Mouse (Mus musculus) cerebellum, adult 8-10 months (tissue): ENCODE results near the gene Tnrc6c.
A peak's percentile ranks its signal among the peaks of the same experiment; 100 is the strongest.

Experiments used
- DNase-seq: peaks from one replicate; pipeline ENCODE4 v3.0.0; 2022

Tnrc6c gene

GRCm38 (mm10) chr11:117798160-117798541, 144.1 kb downstream of the Tnrc6c start:
- no peak for DNase-seq

GRCm38 (mm10) chr11:117799174-117799573, 145.1 kb downstream of the Tnrc6c start:
- no peak for DNase-seq

GRCm38 (mm10) chr11:117800038-117800437, 145.9 kb downstream of the Tnrc6c start:
- DNase-seq, result no peak

- no peak for DNase-seq
Observed at GRCm38 (mm10) chr11:117801650-117802049, 147.6 kb downstream of the Tnrc6c start.

GRCm38 (mm10) chr11:117803166-117803688, 149.1 kb downstream of the Tnrc6c start:
- no peak for DNase-seq

- DNase-seq, result no peak
Observed at GRCm38 (mm10) chr11:117806781-117807180, 152.7 kb downstream of the Tnrc6c start.

- DNase-seq, result peak; percentile 19
Observed at GRCm38 (mm10) chr11:117809407-117810311, 155.6 kb downstream of the Tnrc6c start, which contains the start of the genes Gm20708 and Syngr2. Gm20708 (plus strand) TSS chr11:117809668. Syngr2 (plus strand) TSS chr11:117809668.

- no peak for DNase-seq
Observed at GRCm38 (mm10) chr11:117810401-117811046, 156.4 kb downstream of the Tnrc6c start.
